Mouse (Mus musculus): ENCODE results near the gene Rpl29. TPM values are rescaled to one million over a fixed set of nuclear protein-coding genes. Genes with fewer than 3 reads are reported as not detected.

The Rpl29 gene
- polyA plus RNA-seq, 1 experiment = 475 TPM

GRCm38 (mm10) chr9:106410086-106410650 lies 19.1 kb upstream of the Rpl29 start:
- WGBS = 51% methylated on average over 2 of the region's 2 CpGs

DNA sequence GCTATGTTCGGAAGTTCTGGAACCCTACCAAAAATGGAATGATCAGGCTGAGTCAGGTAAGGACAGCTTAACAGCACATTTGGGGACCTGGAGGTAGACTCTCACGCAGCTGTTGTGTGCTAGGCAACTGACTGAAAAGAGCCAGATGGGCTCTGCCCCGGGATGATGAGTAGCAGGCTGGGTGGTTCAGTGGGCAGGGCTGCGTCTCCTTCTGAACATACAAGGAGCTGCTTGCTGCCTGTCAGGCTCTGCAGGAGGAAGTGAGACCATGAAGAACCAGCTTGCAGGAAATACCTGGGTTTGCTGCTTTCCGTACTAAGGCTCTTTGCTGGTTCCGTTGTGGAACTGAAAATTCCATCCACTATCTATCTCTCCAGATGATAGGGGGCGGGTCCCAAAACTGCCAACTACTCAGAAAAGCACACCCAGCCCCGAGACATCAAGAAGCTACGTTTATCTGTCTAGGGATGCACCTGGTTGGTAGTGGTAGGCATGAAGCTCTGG lies 18.1 kb upstream of the Rpl29 start:
- WGBS = 64% methylated on average over 9 of the region's 9 CpGs
- Histone ChIP-seq H3K4me3 (replicated peaks; ENCODE audit: insufficient read depth, low read depth, low read length) (no peak overlapping the region), H3K4me1 (ENCODE audit: control insufficient read depth, insufficient read depth, low read length) (peaks cover 6% of the 10 kb centered on the region), H3K27ac (ENCODE audit: insufficient read depth, low read length) (no peak overlapping the region), H3K27me3 (ENCODE audit: control insufficient read depth, insufficient read depth, low read length) (no peaks in the 10 kb centered on the region)
- TF ChIP-seq POLR2A (IDR thresholded peaks at IDR 0.05; ENCODE audit: borderline replicate concordance, insufficient read depth, low read length) (no peak), CTCF (IDR thresholded peaks at IDR 0.05; ENCODE audit: borderline replicate concordance, insufficient read depth, low read depth, low read length) (no peak)
- DNase-seq = no peak

More at GRCm38 (mm10) chr9:106410086-106410650, 19.1 kb upstream of the Rpl29 start:
- TF ChIP-seq POLR2A (IDR thresholded peaks at IDR 0.05; ENCODE audit: borderline replicate concordance, insufficient read depth, low read length) = no peak
- no peak for TF ChIP-seq CTCF (IDR thresholded peaks at IDR 0.05; ENCODE audit: borderline replicate concordance, insufficient read depth, low read depth, low read length)
- DNase-seq = peak; percentile 32 to 40
- Histone ChIP-seq H3K27me3 (ENCODE audit: control insufficient read depth, insufficient read depth, low read length) (no peaks in the 10 kb centered on the region), H3K4me3 (replicated peaks; ENCODE audit: insufficient read depth, low read depth, low read length) (no peak overlapping the region), H3K27ac (ENCODE audit: insufficient read depth, low read length) (no peak overlapping the region), H3K4me1 (ENCODE audit: control insufficient read depth, insufficient read depth, low read length) (peaks cover 9% of the 10 kb centered on the region)

DNA sequence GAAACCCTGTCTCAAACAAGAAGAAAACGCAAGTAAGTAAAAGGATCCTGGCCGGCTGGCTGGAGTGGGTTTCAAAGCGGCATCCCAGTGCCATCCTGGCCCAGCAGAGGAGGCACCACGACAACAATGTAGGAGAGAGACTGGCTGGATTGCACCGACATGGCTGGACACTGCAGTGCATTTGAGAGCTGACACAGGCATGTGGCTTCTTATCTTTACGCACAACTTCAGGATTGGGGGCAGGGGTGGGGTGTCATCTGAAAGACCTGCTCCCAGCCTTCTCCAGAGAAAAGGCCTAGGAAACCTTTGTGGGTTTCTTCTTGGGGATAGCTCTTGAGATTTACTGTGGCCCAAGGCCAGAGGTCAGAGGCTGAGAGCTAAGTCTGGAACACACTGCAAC lies 17.5 kb upstream of the Rpl29 start:
- H3K4me1 ChIP-seq (ENCODE audit: control insufficient read depth, insufficient read depth, low read length) = peaks cover 6% of the 10 kb centered on the region
- H3K4me3 ChIP-seq (replicated peaks; ENCODE audit: insufficient read depth, low read depth, low read length) = no peak overlapping the region
- WGBS = 84% methylated on average over 6 of the region's 6 CpGs
- no peak overlapping the region for H3K27ac ChIP-seq (ENCODE audit: insufficient read depth, low read length)
- H3K27me3 ChIP-seq (ENCODE audit: control insufficient read depth, insufficient read depth, low read length) = no peaks in the 10 kb centered on the region
- TF ChIP-seq POLR2A (IDR thresholded peaks at IDR 0.05; ENCODE audit: borderline replicate concordance, insufficient read depth, low read length) (no peak), CTCF (IDR thresholded peaks at IDR 0.05; ENCODE audit: borderline replicate concordance, insufficient read depth, low read depth, low read length) (no peak)
- DNase-seq = no peak

GRCm38 (mm10) chr9:106412210-106412609 lies 17.0 kb upstream of the Rpl29 start:
- H3K27ac ChIP-seq (ENCODE audit: insufficient read depth, low read length) = no peak overlapping the region
- DNase-seq = no peak
- TF ChIP-seq CTCF (IDR thresholded peaks at IDR 0.05; ENCODE audit: borderline replicate concordance, insufficient read depth, low read depth, low read length) = no peak
- TF ChIP-seq POLR2A (IDR thresholded peaks at IDR 0.05; ENCODE audit: borderline replicate concordance, insufficient read depth, low read length) = no peak
- peaks cover 6% of the 10 kb centered on the region for H3K4me1 ChIP-seq (ENCODE audit: control insufficient read depth, insufficient read depth, low read length)
- no peak overlapping the region for H3K4me3 ChIP-seq (replicated peaks; ENCODE audit: insufficient read depth, low read depth, low read length)
- WGBS = 85% methylated on average over 3 of the region's 3 CpGs
- no peaks in the 10 kb centered on the region for H3K27me3 ChIP-seq (ENCODE audit: control insufficient read depth, insufficient read depth, low read length)

DNA sequence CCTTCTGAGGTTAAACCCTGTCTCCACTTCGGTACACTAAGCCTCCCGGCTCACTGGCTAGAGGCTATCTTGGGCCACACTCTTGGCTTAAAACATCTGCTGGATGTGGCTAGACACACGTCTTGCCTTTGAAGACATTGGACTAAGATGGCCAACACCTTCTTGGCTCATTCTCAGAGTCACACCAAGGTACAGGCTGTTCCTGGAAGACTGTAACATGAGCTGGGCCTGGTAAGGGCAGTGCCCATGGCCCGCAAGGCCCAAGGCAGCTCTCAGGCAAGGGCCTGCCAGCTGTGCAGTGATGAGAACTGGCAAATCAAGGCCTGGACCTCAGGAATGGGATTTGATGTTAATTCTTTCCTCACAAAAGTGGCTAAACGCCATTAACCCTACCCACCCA lies 15.6 kb upstream of the Rpl29 start:
- TF ChIP-seq CTCF (IDR thresholded peaks at IDR 0.05; ENCODE audit: borderline replicate concordance, insufficient read depth, low read depth, low read length) (no peak), POLR2A (IDR thresholded peaks at IDR 0.05; ENCODE audit: borderline replicate concordance, insufficient read depth, low read length) (no peak)
- 94% methylated on average over 5 of the region's 5 CpGs for WGBS

DNA sequence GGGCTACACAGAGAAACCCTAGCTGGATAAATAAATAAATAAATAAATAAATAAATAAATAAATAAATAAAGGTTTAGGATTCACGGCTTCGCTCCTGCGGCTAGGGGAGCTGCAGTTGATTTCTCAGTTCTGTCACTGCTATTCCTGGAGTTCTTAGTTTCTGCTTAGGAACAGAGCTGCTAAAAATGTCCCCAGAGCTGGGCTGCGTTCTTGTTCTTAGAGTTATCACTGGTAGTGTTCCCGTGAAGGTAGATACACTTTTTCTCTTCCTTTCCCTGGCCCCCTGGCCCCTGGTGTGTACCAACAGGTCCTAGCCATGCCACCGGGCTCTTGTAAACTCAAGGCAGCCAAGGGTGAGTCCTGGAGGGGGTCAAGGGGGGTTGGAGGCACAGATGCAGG lies 12.4 kb upstream of the Rpl29 start:
- Histone ChIP-seq H3K4me1 (ENCODE audit: control insufficient read depth, insufficient read depth, low read length) (peaks cover 4% of the 10 kb centered on the region; the same call in 1 of the 2 replicates), H3K27ac (ENCODE audit: insufficient read depth, low read length) (no peak overlapping the region), H3K4me3 (replicated peaks; ENCODE audit: insufficient read depth, low read depth, low read length) (no peak overlapping the region), H3K27me3 (ENCODE audit: control insufficient read depth, insufficient read depth, low read length) (no peaks in the 10 kb centered on the region)
- WGBS = 94% methylated on average over 6 of the region's 6 CpGs
- DNase-seq = no peak
- TF ChIP-seq CTCF (IDR thresholded peaks at IDR 0.05; ENCODE audit: borderline replicate concordance, insufficient read depth, low read depth, low read length) (no peak), POLR2A (IDR thresholded peaks at IDR 0.05; ENCODE audit: borderline replicate concordance, insufficient read depth, low read length) (no peak)

More for the DNA sequence above, 15.6 kb upstream of the Rpl29 start:
- no peaks in the 10 kb centered on the region for H3K27me3 ChIP-seq (ENCODE audit: control insufficient read depth, insufficient read depth, low read length)
- no peak overlapping the region for H3K4me3 ChIP-seq (replicated peaks; ENCODE audit: insufficient read depth, low read depth, low read length)
- DNase-seq = no peak
- H3K27ac ChIP-seq (ENCODE audit: insufficient read depth, low read length) = no peak overlapping the region
- peaks cover 6% of the 10 kb centered on the region for H3K4me1 ChIP-seq (ENCODE audit: control insufficient read depth, insufficient read depth, low read length)

- no peak for TF ChIP-seq POLR2A (IDR thresholded peaks at IDR 0.05; ENCODE audit: borderline replicate concordance, insufficient read depth, low read length)
- TF ChIP-seq CTCF (IDR thresholded peaks at IDR 0.05; ENCODE audit: borderline replicate concordance, insufficient read depth, low read depth, low read length) = no peak
- peak overlapping the region; percentile 23 for H3K4me3 ChIP-seq (replicated peaks; ENCODE audit: insufficient read depth, low read depth, low read length)
- no peak overlapping the region for H3K27ac ChIP-seq (ENCODE audit: insufficient read depth, low read length)
- no peaks in the 10 kb centered on the region for H3K27me3 ChIP-seq (ENCODE audit: control insufficient read depth, insufficient read depth, low read length)
- H3K4me1 ChIP-seq (ENCODE audit: control insufficient read depth, insufficient read depth, low read length) = peaks cover 4% of the 10 kb centered on the region; the same call in 1 of the 2 replicates
- WGBS = 19% methylated on average over 29 of the region's 29 CpGs
- DNase-seq = peak; percentile 82 to 83
Observed at GRCm38 (mm10) chr9:106417841-106418625, 11.2 kb upstream of the Rpl29 start.
